Mouse (Mus musculus) megakaryocyte, embryonic 14.5 days (primary cell): ENCODE data around the gene Prkaa1.

Experiments used
- FLI1 ChIP-seq: IDR thresholded peaks from 2 replicates; pipeline ENCODE4 v1.6.1; 2012; ENCODE audit warnings: low read length, inconsistent platforms, mixed read lengths
- GATA1 ChIP-seq: IDR thresholded peaks from 3 replicates; pipeline ENCODE4 v1.6.1; 2012; ENCODE audit warnings: mixed read lengths, low read length, inconsistent platforms, borderline replicate concordance

GRCm38 (mm10) chr15:5152171-5152570 is 8.5 kb downstream of the Prkaa1 start:
- TF ChIP-seq GATA1 (no peak), FLI1 (no peak)
